Mouse (Mus musculus) regulatory T cell (primary cell): ENCODE measurements around the gene Cdkl2.

ENCODE experiments used
- in situ Hi-C: fragments of 300-600 bp; cut with MboI, MseI; formaldehyde crosslinking; loops from one replicate; pipeline ENCODE4 v1.15.1; 2025; ENCODE audit warnings: high pct_unique_total_duplicates

Gene Cdkl2

GRCm38 (mm10) chr5:91956991-91957760 is 86.5 kb downstream of the Cdkl2 start:
- in situ Hi-C loops, result no loop called here
